Mouse (Mus musculus) gastrocnemius, adult 2 months (tissue): ENCODE data around the gene Cux1. TPM values are rescaled to one million over a fixed set of nuclear protein-coding genes. Genes with fewer than 3 reads are reported as not detected.

ENCODE experiments used
- DNase-seq: peaks from one replicate; pipeline ENCODE4 v3.0.0; 2022
- H3K27ac ChIP-seq: fragments of 200-600 bp; 2 replicates; pipeline ENCODE4 v1.8.1; 2022; ENCODE audit warnings: mild to moderate bottlenecking
- H3K4me3 ChIP-seq: fragments of 200-600 bp; 2 replicates; pipeline ENCODE4 v1.8.1; 2022; ENCODE audit warnings: mild to moderate bottlenecking, moderate library complexity
- CTCF ChIP-seq: fragments of 200-600 bp; IDR thresholded peaks from 2 replicates; pipeline ENCODE4 v1.8.1; 2022; ENCODE audit warnings: antibody characterized with exemption, mild to moderate bottlenecking, moderate library complexity
- intact Hi-C: fragments of 180-260 bp; cut with DNase I; formaldehyde crosslinking; loops from one replicate; pipeline ENCODE4 v1.15.1; 2025
- microRNA-seq: library from miRNA; unstranded; fragments of <30 nt; microRNA quantifications from one replicate; pipeline ENCODE4 v1.2.0, GENCODE M21; 2021
- total RNA-seq, 2 experiments: library from RNA; stranded (reverse); gene quantifications; 2 replicates each; pipeline ENCODE4 v1.2.3; 2021

Cux1 gene
- total RNA-seq, 2 experiments from 2014 or later = 80.9 to 88.2 TPM

DNA sequence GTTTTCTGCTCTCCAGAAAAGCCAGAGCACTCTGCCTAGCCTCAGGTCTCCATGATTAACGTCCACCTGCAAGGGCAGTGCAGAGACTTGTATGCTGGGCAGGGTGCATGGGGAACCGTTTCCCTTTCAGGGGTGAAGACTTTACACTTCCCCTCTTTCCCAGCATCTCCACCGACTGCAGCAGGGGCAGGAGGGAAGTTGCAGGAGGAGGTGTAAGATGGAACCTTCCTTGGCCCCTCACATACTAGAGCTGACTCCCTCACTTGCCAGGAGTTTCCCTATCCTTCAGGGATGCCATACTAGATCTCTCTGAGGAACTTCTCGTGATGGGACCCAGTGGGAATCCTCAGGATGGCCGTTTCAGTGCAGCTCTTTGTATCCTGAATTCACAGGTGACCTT is 356.7 kb downstream of the Cux1 start:
- no peak for TF ChIP-seq CTCF
- no peak overlapping the region for H3K4me3 ChIP-seq
- H3K27ac ChIP-seq = no peak overlapping the region
- no peak for DNase-seq
- intact Hi-C loops = no loop called here

DNA sequence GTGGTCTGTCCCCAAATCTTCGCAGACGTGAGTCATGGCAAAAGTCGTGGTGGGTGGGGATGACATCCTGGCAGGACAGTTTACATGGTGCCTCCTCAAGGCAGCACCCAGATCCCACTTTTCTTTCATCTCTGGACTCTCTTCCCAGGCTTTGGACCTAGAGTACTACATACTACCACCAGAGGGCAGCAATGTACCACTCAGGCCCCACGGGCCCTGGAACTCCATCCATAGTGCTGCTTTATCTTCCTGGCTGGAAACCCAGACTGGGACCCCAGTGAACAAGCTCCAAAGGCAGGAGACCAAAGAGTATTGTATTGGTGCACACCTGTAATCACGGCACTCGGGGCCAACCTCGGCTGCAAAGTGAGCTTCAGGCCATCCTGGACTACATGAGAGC is 365.5 kb downstream of the Cux1 start:
- H3K27ac ChIP-seq = no peak overlapping the region
- peak; percentile 63 for DNase-seq
- peak; percentile 99 for TF ChIP-seq CTCF
- H3K4me3 ChIP-seq = no peak overlapping the region
- intact Hi-C loops = loop anchor here (1.0 kb wide), 1 partner anchor 51 kb away; no protein-coding TSS in a partner anchor

DNA sequence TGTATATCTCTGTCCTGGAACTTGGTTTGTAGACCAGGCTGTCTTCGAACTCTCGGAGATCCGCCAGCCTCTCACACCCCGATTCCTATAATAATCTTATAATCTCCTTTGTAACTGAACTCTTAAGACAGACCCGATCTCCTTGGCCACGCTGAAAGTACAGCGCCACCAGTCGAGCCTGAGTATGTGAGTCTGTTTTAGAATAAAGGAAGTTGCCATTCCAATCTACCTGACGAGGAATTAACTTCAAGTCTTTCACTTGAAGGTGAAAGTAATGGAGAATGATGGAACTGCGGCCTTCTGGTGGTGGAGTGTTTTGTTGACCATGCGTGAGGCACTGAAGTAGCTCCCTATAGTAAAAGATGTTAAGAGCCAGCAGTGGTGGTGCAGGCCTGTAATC is 367.8 kb downstream of the Cux1 start:
- DNase-seq = no peak
- Histone ChIP-seq H3K27ac (peak overlapping the region; percentile 94), H3K4me3 (peak overlapping the region; percentile 85)
- intact Hi-C loops = no loop called here
- TF ChIP-seq CTCF = no peak

DNA sequence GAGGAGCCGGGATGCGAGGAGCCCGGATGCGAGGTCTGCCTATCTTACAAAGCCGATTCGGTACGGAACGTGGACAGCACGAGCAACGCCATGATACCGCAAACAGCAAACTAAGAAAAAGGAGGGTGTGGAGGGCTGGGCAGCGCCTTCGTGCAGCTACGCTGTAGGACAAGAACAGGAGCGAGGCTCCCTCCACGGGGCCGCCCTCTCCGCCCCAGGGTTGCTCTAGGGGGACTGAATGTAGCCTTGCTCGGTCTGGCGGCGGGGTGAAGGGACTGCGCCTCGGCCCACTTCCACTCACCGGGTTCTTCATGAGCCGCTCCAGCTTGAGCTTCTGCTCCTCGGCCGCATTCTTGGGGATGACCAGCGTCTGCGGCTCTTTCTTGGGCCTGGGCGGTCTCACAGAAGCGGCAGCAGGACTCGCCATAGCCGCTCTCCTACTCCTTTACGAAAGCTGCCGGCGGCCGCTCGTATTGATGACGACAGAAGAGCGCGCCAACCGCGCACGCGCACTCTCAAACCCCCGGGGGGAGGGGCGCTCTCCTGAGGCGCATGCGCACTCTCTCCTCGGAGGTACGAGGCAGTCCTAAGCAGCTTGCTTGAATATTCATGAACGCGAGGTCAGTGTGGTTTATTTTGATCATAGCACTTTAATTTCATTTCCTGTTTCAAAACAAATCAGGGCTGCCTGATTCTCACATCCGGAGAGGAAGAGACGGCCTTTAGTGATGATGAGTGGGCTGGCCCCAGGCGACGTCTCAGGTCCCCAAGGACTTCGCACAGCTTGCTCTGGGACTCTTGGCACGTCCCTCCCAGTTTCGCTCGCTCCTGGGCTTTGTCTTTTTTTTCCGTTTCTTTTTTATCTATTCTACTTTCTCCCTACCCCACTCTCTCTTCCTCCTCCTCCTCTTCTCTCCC is 368.6 kb downstream of the Cux1 start, which contains the start of gene Prkrip1:
TSS of gene Prkrip1 (minus strand) at position 490 of the 918 bp plus-strand sequence.
- intact Hi-C loops = no loop called here
- no peak for TF ChIP-seq CTCF
- H3K27ac ChIP-seq = peak within 1 kb of the TSS; percentile 94
- peak; percentile 93 for DNase-seq
- peak within 1 kb of the TSS; percentile 85 for H3K4me3 ChIP-seq

Small RNA genes lying within 50 kb of the gene (microRNA-seq; reads per million reads assigned to microRNA genes)
- not detected for gene Mir721

Other genes starting within 250 kb of the Cux1 start
- gene Myl10, start 125.7 kb upstream of the Cux1 start, total RNA-seq = 1 to 10 TPM in 1 of 2 experiments, not detected in 1; 3.5 TPM